Mouse (Mus musculus) heart, embryonic 11.5 days (tissue): ENCODE data around the gene Asrgl1. TPM values are rescaled to one million over a fixed set of nuclear protein-coding genes. Genes with fewer than 3 reads are reported as not detected.

Experiments
- ATAC-seq: fragments of 200-750 bp; cut with Nextera tagmentation; replicated peaks from 2 replicates; pipeline ENCODE4 v1.8.0; 2017; ENCODE audit warnings: moderate library complexity; ENCODE audit not compliant: insufficient number of reproducible peaks, low FRiP score, low TSS enrichment
- H3K27ac ChIP-seq: fragments of 300-500 bp; sonication (generic); 2 replicates; pipeline ENCODE4 v1.5.1; 2014; ENCODE audit warnings: mild to moderate bottlenecking, low read depth, low read length
- H3K27me3 ChIP-seq: fragments of 300-500 bp; sonication (generic); 2 replicates; pipeline ENCODE4 v1.6.1; 2014; ENCODE audit warnings: mild to moderate bottlenecking, low read length, mixed read lengths; ENCODE audit not compliant: control insufficient read depth, insufficient read depth
- H3K36me3 ChIP-seq: fragments of 300-500 bp; sonication (generic); 2 replicates; pipeline ENCODE4 v1.6.1; 2014; ENCODE audit warnings: mild to moderate bottlenecking, low read length, moderate library complexity, mixed read lengths; ENCODE audit not compliant: control insufficient read depth, insufficient read depth
- H3K4me1 ChIP-seq: fragments of 300-500 bp; sonication (generic); 2 replicates; pipeline ENCODE4 v1.6.1; 2014; ENCODE audit warnings: low read length; ENCODE audit not compliant: control insufficient read depth, insufficient read depth
- H3K4me2 ChIP-seq: fragments of 300-500 bp; sonication (generic); 2 replicates; pipeline ENCODE4 v1.6.1; 2014; ENCODE audit warnings: mild to moderate bottlenecking, moderate library complexity
- H3K4me3 ChIP-seq: fragments of 300-500 bp; sonication (generic); 2 replicates; pipeline ENCODE4 v1.5.1; 2014; ENCODE audit warnings: low read depth, low read length
- H3K9ac ChIP-seq: fragments of 300-500 bp; sonication (generic); 2 replicates; pipeline ENCODE4 v1.6.1; 2014; ENCODE audit warnings: mild to moderate bottlenecking, low read depth, low read length, moderate library complexity
- H3K9me3 ChIP-seq: fragments of 300-500 bp; sonication (generic); replicated peaks from 2 replicates; pipeline ENCODE4 v1.6.1; 2016; ENCODE audit warnings: low read length; ENCODE audit not compliant: control insufficient read depth
- WGBS: fragments of 180-500 bp; shearing (Covaris S2); extraction: QIAGEN DNeasy Blood & Tissue Kit; methylation state at CpG from one replicate; pipeline ENCODE4 v1.1.7; 2014; ENCODE audit not compliant: insufficient replicate concordance; 5-methylcytosine and 5-hydroxymethylcytosine counted together
- polyA plus RNA-seq: library from polyadenylated mRNA; unstranded; fragments of >200 nt; fragmentation: Nextera tagmentation; extraction: Ambion mirVana; gene quantifications from 2 replicates; pipeline ENCODE4 v1.2.1, GENCODE M21; 2014

The Asrgl1 gene
- polyA plus RNA-seq, 1 experiment from 2014 or later: 8.4 TPM

DNA sequence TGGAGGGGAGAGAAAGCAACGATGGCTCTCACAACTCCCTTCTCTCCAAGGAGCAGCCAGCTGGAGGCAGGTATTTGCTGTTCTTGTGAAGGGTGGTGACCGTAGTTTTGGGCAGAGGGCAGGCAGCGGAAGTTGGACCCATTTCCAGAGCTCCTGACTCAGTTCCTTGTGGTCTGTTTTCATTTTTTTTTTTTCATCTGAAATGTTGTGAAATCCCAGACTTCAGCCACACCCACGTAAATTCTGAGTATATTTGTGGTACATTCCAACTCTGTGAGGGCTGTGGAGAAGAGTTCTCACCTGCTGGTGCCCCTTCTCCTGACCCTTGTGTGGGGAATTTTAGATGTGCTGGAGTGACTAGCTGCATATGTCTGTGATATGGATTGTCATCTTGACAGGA, 75.3 kb downstream of the Asrgl1 start:
- Histone ChIP-seq H3K36me3 (no peaks in the 10 kb centered on the region), H3K4me3 (no peak overlapping the region), H3K9ac (no peak overlapping the region), H3K4me2 (no peak overlapping the region), H3K27me3 (no peaks in the 10 kb centered on the region), H3K4me1 (0 out of 2 replicates have a peak, but pooled peaks cover 3% of the 10 kb centered on the region), H3K27ac (no peak overlapping the region), H3K9me3 (no peaks in the 10 kb centered on the region)
- ATAC-seq: no peak
- 85% methylated on average over 4 of the region's 4 CpGs for WGBS

Other genes with a start within 250 kb of the Asrgl1 start
- gene 1810009A15Rik, start 246.8 kb downstream of the Asrgl1 start, polyA plus RNA-seq: 77.5 and 86.8 TPM in 2 replicates
- not detected in 2 replicates for gene Gm49416, start 246.7 kb downstream of the Asrgl1 start, polyA plus RNA-seq
- gene Ints5, start 242.6 kb downstream of the Asrgl1 start, polyA plus RNA-seq: 19.2 and 24.6 TPM in 2 replicates
- gene Ganab, start 237.6 kb downstream of the Asrgl1 start, polyA plus RNA-seq: 66.6 and 81.4 TPM in 2 replicates
- 33.2 and 35.9 TPM in 2 replicates for gene B3gat3, start 215.3 kb downstream of the Asrgl1 start, polyA plus RNA-seq
- gene Rom1, start 206.3 kb downstream of the Asrgl1 start, polyA plus RNA-seq: 1.2 and 1.7 TPM in 2 replicates
- gene Eml3, start 206.1 kb downstream of the Asrgl1 start, polyA plus RNA-seq: 8.1 and 8.5 TPM in 2 replicates
- 30.0 and 39.9 TPM in 2 replicates for gene Mta2, start 193.8 kb downstream of the Asrgl1 start, polyA plus RNA-seq
- 17.1 and 19.8 TPM in 2 replicates for gene Tut1, start 181.8 kb downstream of the Asrgl1 start, polyA plus RNA-seq
- gene Eef1g, start 168.6 kb downstream of the Asrgl1 start, polyA plus RNA-seq: 344 TPM in 2 replicates
- 15.1 and 17.4 TPM in 2 replicates for gene Ahnak, start 146.4 kb downstream of the Asrgl1 start, polyA plus RNA-seq
- gene Scgb1a1, start 47.7 kb downstream of the Asrgl1 start, polyA plus RNA-seq: not detected in 2 replicates